Mouse (Mus musculus): ENCODE data around the gene Sertad4. TPM values are rescaled to one million over a fixed set of nuclear protein-coding genes. Genes with fewer than 3 reads are reported as not detected.

Sertad4 gene
- polyA plus RNA-seq, 1 experiment from 2014 or later, result 5.7 TPM

GRCm38 (mm10) chr1:192890716-192891115, 35.2 kb upstream of the Sertad4 start:
- DNase-seq (ENCODE audit: low spot score) (no peak), ATAC-seq (ENCODE audit: low FRiP score, low TSS enrichment) (no peak)
- Histone ChIP-seq H3K9ac (ENCODE audit: low read length) (no peak overlapping the region), H3K27me3 (ENCODE audit: control insufficient read depth, insufficient read depth, low read length) (no peaks in the 10 kb centered on the region), H3K4me3 (ENCODE audit: low read depth, low read length) (no peak overlapping the region), H3K36me3 (ENCODE audit: control insufficient read depth, insufficient read depth, low read length) (no peaks in the 10 kb centered on the region), H3K27ac (replicated peaks) (no peak overlapping the region), H3K9me3 (ENCODE audit: control insufficient read depth, low read length) (no peaks in the 10 kb centered on the region), H3K4me1 (replicated peaks; ENCODE audit: control insufficient read depth, insufficient read depth) (no peaks in the 10 kb centered on the region), H3K4me2 (replicated peaks; ENCODE audit: low read depth) (no peak overlapping the region)
- TF ChIP-seq CTCF (IDR thresholded peaks at IDR 0.05; ENCODE audit: low read depth), result no peak
- TF ChIP-seq EP300 (optimal IDR thresholded peaks at IDR 0.05), result no peak
- WGBS, result 42% methylated on average over 3 of the region's 3 CpGs

GRCm38 (mm10) chr1:192882617-192883295, 27.2 kb upstream of the Sertad4 start:
- DNase-seq (ENCODE audit: low spot score), result no peak
- no peak overlapping the region for H3K9ac ChIP-seq (ENCODE audit: low read length)
- no peaks in the 10 kb centered on the region for H3K4me1 ChIP-seq (replicated peaks; ENCODE audit: control insufficient read depth, insufficient read depth)
- TF ChIP-seq EP300 (optimal IDR thresholded peaks at IDR 0.05), result no peak
- peak; percentile 62 for TF ChIP-seq CTCF (IDR thresholded peaks at IDR 0.05; ENCODE audit: low read depth)
- H3K4me3 ChIP-seq (ENCODE audit: low read depth, low read length), result no peak overlapping the region
- no peaks in the 10 kb centered on the region for H3K27me3 ChIP-seq (ENCODE audit: control insufficient read depth, insufficient read depth, low read length)
- WGBS, result 58% methylated on average over 2 of the region's 2 CpGs
- no peak overlapping the region for H3K4me2 ChIP-seq (replicated peaks; ENCODE audit: low read depth)
- H3K36me3 ChIP-seq (ENCODE audit: control insufficient read depth, insufficient read depth, low read length), result no peaks in the 10 kb centered on the region
- ATAC-seq (ENCODE audit: low FRiP score, low TSS enrichment), result no peak
- no peak overlapping the region for H3K27ac ChIP-seq (replicated peaks)
- no peaks in the 10 kb centered on the region for H3K9me3 ChIP-seq (ENCODE audit: control insufficient read depth, low read length)

GRCm38 (mm10) chr1:192880130-192880529, 24.6 kb upstream of the Sertad4 start:
- Histone ChIP-seq H3K36me3 (ENCODE audit: control insufficient read depth, insufficient read depth, low read length) (no peaks in the 10 kb centered on the region), H3K27me3 (ENCODE audit: control insufficient read depth, insufficient read depth, low read length) (no peaks in the 10 kb centered on the region), H3K27ac (replicated peaks) (no peak overlapping the region), H3K4me3 (ENCODE audit: low read depth, low read length) (no peak overlapping the region), H3K4me1 (replicated peaks; ENCODE audit: control insufficient read depth, insufficient read depth) (no peaks in the 10 kb centered on the region), H3K9me3 (ENCODE audit: control insufficient read depth, low read length) (no peaks in the 10 kb centered on the region), H3K4me2 (replicated peaks; ENCODE audit: low read depth) (no peak overlapping the region), H3K9ac (ENCODE audit: low read length) (no peak overlapping the region)
- WGBS, result 75% methylated on average over 4 of the region's 4 CpGs
- TF ChIP-seq EP300 (optimal IDR thresholded peaks at IDR 0.05), result no peak
- peak; percentile 60 for TF ChIP-seq CTCF (IDR thresholded peaks at IDR 0.05; ENCODE audit: low read depth)
- DNase-seq (ENCODE audit: low spot score) (no peak), ATAC-seq (ENCODE audit: low FRiP score, low TSS enrichment) (no peak)

- Histone ChIP-seq H3K36me3 (ENCODE audit: control insufficient read depth, insufficient read depth, low read length) (no peaks in the 10 kb centered on the region), H3K9me3 (ENCODE audit: control insufficient read depth, low read length) (no peaks in the 10 kb centered on the region), H3K4me2 (replicated peaks; ENCODE audit: low read depth) (no peak overlapping the region), H3K4me3 (ENCODE audit: low read depth, low read length) (no peak overlapping the region), H3K27ac (replicated peaks) (no peak overlapping the region), H3K27me3 (ENCODE audit: control insufficient read depth, insufficient read depth, low read length) (no peaks in the 10 kb centered on the region), H3K4me1 (replicated peaks; ENCODE audit: control insufficient read depth, insufficient read depth) (no peaks in the 10 kb centered on the region), H3K9ac (ENCODE audit: low read length) (no peak overlapping the region)
- no peak for TF ChIP-seq CTCF (IDR thresholded peaks at IDR 0.05; ENCODE audit: low read depth)
- TF ChIP-seq EP300 (optimal IDR thresholded peaks at IDR 0.05), result no peak
- WGBS, result 78% methylated on average over 7 of the region's 7 CpGs
- no peak for ATAC-seq (ENCODE audit: low FRiP score, low TSS enrichment)
- DNase-seq (ENCODE audit: low spot score), result no peak
These were observed 23.6 kb upstream of the Sertad4 start for GRCm38 (mm10) chr1:192879086-192879580.

- Histone ChIP-seq H3K36me3 (ENCODE audit: control insufficient read depth, insufficient read depth, low read length) (no peaks in the 10 kb centered on the region), H3K4me1 (replicated peaks; ENCODE audit: control insufficient read depth, insufficient read depth) (no peaks in the 10 kb centered on the region), H3K4me2 (replicated peaks; ENCODE audit: low read depth) (no peak overlapping the region), H3K27me3 (ENCODE audit: control insufficient read depth, insufficient read depth, low read length) (no peaks in the 10 kb centered on the region), H3K9me3 (ENCODE audit: control insufficient read depth, low read length) (no peaks in the 10 kb centered on the region), H3K27ac (replicated peaks) (no peak overlapping the region), H3K4me3 (ENCODE audit: low read depth, low read length) (no peak overlapping the region), H3K9ac (ENCODE audit: low read length) (no peak overlapping the region)
- 62% methylated on average over 5 of the region's 5 CpGs for WGBS
- ATAC-seq (ENCODE audit: low FRiP score, low TSS enrichment), result no peak
- TF ChIP-seq CTCF (IDR thresholded peaks at IDR 0.05; ENCODE audit: low read depth) (no peak), EP300 (optimal IDR thresholded peaks at IDR 0.05) (no peak)
- no peak for DNase-seq (ENCODE audit: low spot score)
These were observed 17.3 kb upstream of the Sertad4 start for GRCm38 (mm10) chr1:192872841-192873240.

GRCm38 (mm10) chr1:192869761-192870160, 14.2 kb upstream of the Sertad4 start:
- no peak for ATAC-seq (ENCODE audit: low FRiP score, low TSS enrichment)
- H3K36me3 ChIP-seq (ENCODE audit: control insufficient read depth, insufficient read depth, low read length), result no peaks in the 10 kb centered on the region
- H3K27ac ChIP-seq (replicated peaks), result no peak overlapping the region
- no peaks in the 10 kb centered on the region for H3K9me3 ChIP-seq (ENCODE audit: control insufficient read depth, low read length)
- TF ChIP-seq CTCF (IDR thresholded peaks at IDR 0.05; ENCODE audit: low read depth) (peak; percentile 45; the same call in 1 of the 2 replicates), EP300 (optimal IDR thresholded peaks at IDR 0.05) (no peak)
- no peak overlapping the region for H3K4me3 ChIP-seq (ENCODE audit: low read depth, low read length)
- no peak for DNase-seq (ENCODE audit: low spot score)
- H3K4me1 ChIP-seq (replicated peaks; ENCODE audit: control insufficient read depth, insufficient read depth), result no peaks in the 10 kb centered on the region
- H3K4me2 ChIP-seq (replicated peaks; ENCODE audit: low read depth), result no peak overlapping the region
- 87% methylated on average over 1 of the region's 1 CpGs for WGBS
- H3K9ac ChIP-seq (ENCODE audit: low read length), result no peak overlapping the region
- no peaks in the 10 kb centered on the region for H3K27me3 ChIP-seq (ENCODE audit: control insufficient read depth, insufficient read depth, low read length)
